Mouse (Mus musculus): ENCODE data around the gene Coa5. TPM values are rescaled to one million over a fixed set of nuclear protein-coding genes. Genes with fewer than 3 reads are reported as not detected.
A peak's percentile ranks its signal among the peaks of the same experiment; 100 is the strongest.

Coa5 gene
- total RNA-seq, 2 experiments from 2014 or later = 43.1 to 43.2 TPM

- no peak for DNase-seq (ENCODE audit: low spot score in 2 of 2)
Measured at GRCm38 (mm10) chr1:37436419-37436818, 6.5 kb upstream of the Coa5 start.

GRCm38 (mm10) chr1:37430297-37430840, 466 bp upstream of the Coa5 start:
- no peak for DNase-seq (ENCODE audit: low spot score in 2 of 2)

GRCm38 (mm10) chr1:37428911-37429310, 992 bp downstream of the Coa5 start:
- DNase-seq (ENCODE audit: low spot score in 2 of 2) = no peak

GRCm38 (mm10) chr1:37427144-37427875, 2.6 kb downstream of the Coa5 start:
- DNase-seq (ENCODE audit: low spot score in 2 of 2) = no peak

GRCm38 (mm10) chr1:37419420-37419819, 10.5 kb downstream of the Coa5 start:
- DNase-seq (ENCODE audit: low spot score in 2 of 2) = peak; percentile 51 to 53

GRCm38 (mm10) chr1:37415394-37415793, 14.5 kb downstream of the Coa5 start:
- DNase-seq (ENCODE audit: low spot score in 2 of 2) = no peak

GRCm38 (mm10) chr1:37409647-37410046, 20.3 kb downstream of the Coa5 start:
- DNase-seq (ENCODE audit: low spot score in 2 of 2) = no peak

- no peak for DNase-seq (ENCODE audit: low spot score in 2 of 2)
Measured at GRCm38 (mm10) chr1:37408678-37409077, 21.2 kb downstream of the Coa5 start.

GRCm38 (mm10) chr1:37408059-37408458, 21.8 kb downstream of the Coa5 start:
- DNase-seq (ENCODE audit: low spot score in 2 of 2) = no peak

- no peak for DNase-seq (ENCODE audit: low spot score in 2 of 2)
Measured at GRCm38 (mm10) chr1:37407228-37407627, 22.7 kb downstream of the Coa5 start.

- no peak for DNase-seq (ENCODE audit: low spot score in 2 of 2)
Measured at GRCm38 (mm10) chr1:37405137-37405536, 24.8 kb downstream of the Coa5 start.

GRCm38 (mm10) chr1:37401687-37402086, 28.2 kb downstream of the Coa5 start:
- DNase-seq (ENCODE audit: low spot score in 2 of 2) = peak in 1 of 2 experiments; percentile 54

- DNase-seq (ENCODE audit: low spot score in 2 of 2) = no peak
Measured at GRCm38 (mm10) chr1:37399734-37400133, 30.2 kb downstream of the Coa5 start.

- no peak for DNase-seq (ENCODE audit: low spot score in 2 of 2)
Measured at GRCm38 (mm10) chr1:37398961-37399360, 30.9 kb downstream of the Coa5 start.

- no peak for DNase-seq (ENCODE audit: low spot score in 2 of 2)
Measured at GRCm38 (mm10) chr1:37396481-37396880, 33.4 kb downstream of the Coa5 start.

- peak in 1 of 2 experiments; percentile 53 for DNase-seq (ENCODE audit: low spot score in 2 of 2)
Measured at GRCm38 (mm10) chr1:37393174-37393573, 36.7 kb downstream of the Coa5 start.

GRCm38 (mm10) chr1:37386448-37386971, 43.4 kb downstream of the Coa5 start:
- DNase-seq (ENCODE audit: low spot score in 2 of 2) = no peak

- DNase-seq (ENCODE audit: low spot score in 2 of 2) = no peak
Measured at GRCm38 (mm10) chr1:37384304-37384703, 45.6 kb downstream of the Coa5 start.

GRCm38 (mm10) chr1:37380913-37381312, 49.0 kb downstream of the Coa5 start:
- no peak for DNase-seq (ENCODE audit: low spot score in 2 of 2)

GRCm38 (mm10) chr1:37379536-37379935, 50.4 kb downstream of the Coa5 start:
- DNase-seq (ENCODE audit: low spot score in 2 of 2) = no peak

- DNase-seq (ENCODE audit: low spot score in 2 of 2) = no peak
Measured at GRCm38 (mm10) chr1:37378095-37378494, 51.8 kb downstream of the Coa5 start.

GRCm38 (mm10) chr1:37376751-37377150, 53.2 kb downstream of the Coa5 start:
- no peak for DNase-seq (ENCODE audit: low spot score in 2 of 2)

GRCm38 (mm10) chr1:37376177-37376576, 53.7 kb downstream of the Coa5 start:
- no peak for DNase-seq (ENCODE audit: low spot score in 2 of 2)
